Mouse (Mus musculus): Measurements from ENCODE around the gene Cltb. TPM values are rescaled to one million over a fixed set of nuclear protein-coding genes. Genes with fewer than 3 reads are reported as not detected.

Gene Cltb
- total and polyA plus RNA-seq, 2 experiments from 2014 or later = 32.1 to 66.0 TPM

DNA sequence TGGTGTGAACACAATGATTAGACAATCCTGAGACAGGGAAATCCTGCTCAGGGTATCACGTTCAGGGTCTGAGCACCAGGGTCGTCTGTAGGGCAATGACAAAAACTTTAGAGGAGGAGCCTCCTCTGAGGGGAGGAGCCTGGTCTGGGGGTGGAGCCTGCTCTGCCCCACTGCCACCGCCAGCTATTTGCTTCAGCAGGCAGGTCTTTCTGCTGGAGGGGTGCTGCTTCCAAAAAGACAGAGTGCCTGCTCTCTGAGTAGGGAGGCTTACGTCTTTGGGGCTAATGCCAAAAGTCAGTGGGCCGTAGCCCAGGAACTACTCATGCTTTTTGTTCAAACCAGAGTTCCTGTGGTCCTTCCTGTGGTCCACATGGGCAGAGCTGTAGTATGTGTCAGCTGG, 42.8 kb downstream of the Cltb start:
- H3K9me3 ChIP-seq (replicated peaks; ENCODE audit: control insufficient read depth, low read length) = no peaks in the 10 kb centered on the region
- no peak for ATAC-seq (ENCODE audit: insufficient read depth, low read depth)
- no peak overlapping the region for H3K27ac ChIP-seq (ENCODE audit: low read depth)
- no peak for DNase-seq (ENCODE audit: low spot score)
- TF ChIP-seq EP300 (IDR thresholded peaks at IDR 0.05; ENCODE audit: low read depth) (no peak), CTCF (IDR thresholded peaks at IDR 0.05; ENCODE audit: low read depth) (no peak)
- H3K4me1 ChIP-seq (ENCODE audit: control insufficient read depth, insufficient read depth) = peaks cover 3% of the 10 kb centered on the region; the same call in 1 of the 2 replicates
- H3K36me3 ChIP-seq (replicated peaks; ENCODE audit: control insufficient read depth, insufficient read depth, low read length) = no peaks in the 10 kb centered on the region
- H3K4me3 ChIP-seq (ENCODE audit: low read depth, low read length) = no peak overlapping the region
- H3K9ac ChIP-seq (replicated peaks; ENCODE audit: low read depth, low read length) = no peak overlapping the region
- no peaks in the 10 kb centered on the region for H3K27me3 ChIP-seq (ENCODE audit: control insufficient read depth, insufficient read depth, low read length)
- 54% methylated on average over 5 of the region's 5 CpGs for WGBS
- no peak overlapping the region for H3K4me2 ChIP-seq (ENCODE audit: low read depth, low read length)

- WGBS = 54% methylated on average over 8 of the region's 8 CpGs
- Histone ChIP-seq H3K27ac (ENCODE audit: low read depth) (0 out of 2 replicates have a peak overlapping the region, but pooled peaks have one; percentile 15), H3K9me3 (replicated peaks; ENCODE audit: control insufficient read depth, low read length) (no peaks in the 10 kb centered on the region), H3K36me3 (replicated peaks; ENCODE audit: control insufficient read depth, insufficient read depth, low read length) (peaks cover 10% of the 10 kb centered on the region), H3K4me3 (ENCODE audit: low read depth, low read length) (peak overlapping the region; percentile 85), H3K4me2 (ENCODE audit: low read depth, low read length) (peak overlapping the region; percentile 73), H3K27me3 (ENCODE audit: control insufficient read depth, insufficient read depth, low read length) (no peaks in the 10 kb centered on the region), H3K9ac (replicated peaks; ENCODE audit: low read depth, low read length) (no peak overlapping the region), H3K4me1 (ENCODE audit: control insufficient read depth, insufficient read depth) (peaks cover 3% of the 10 kb centered on the region; the same call in 1 of the 2 replicates)
- ATAC-seq (ENCODE audit: insufficient read depth, low read depth) (peak; percentile 45), DNase-seq (ENCODE audit: low spot score) (peak; percentile 40)
- TF ChIP-seq EP300 (IDR thresholded peaks at IDR 0.05; ENCODE audit: low read depth) (no peak), CTCF (IDR thresholded peaks at IDR 0.05; ENCODE audit: low read depth) (peak; percentile 43)
These were observed 45.4 kb downstream of the Cltb start for GRCm38 (mm10) chr13:54565594-54566345.

GRCm38 (mm10) chr13:54565201-54565581, 46.0 kb downstream of the Cltb start, which contains the start of gene 4833439L19Rik:
Gene 4833439L19Rik, minus strand, starts transcription at chr13:54565435.
- H3K9me3 ChIP-seq (replicated peaks; ENCODE audit: control insufficient read depth, low read length) = no peaks in the 10 kb centered on the region
- H3K27me3 ChIP-seq (ENCODE audit: control insufficient read depth, insufficient read depth, low read length) = no peaks in the 10 kb centered on the region
- H3K27ac ChIP-seq (ENCODE audit: low read depth) = peak within 1 kb of the TSS; percentile 60; the same call in 1 of the 2 replicates
- peak within 1 kb of the TSS; percentile 73 for H3K4me2 ChIP-seq (ENCODE audit: low read depth, low read length)
- H3K36me3 ChIP-seq (replicated peaks; ENCODE audit: control insufficient read depth, insufficient read depth, low read length) = peaks cover 16% of the 10 kb centered on the region
- peak within 1 kb of the TSS; percentile 93 for H3K9ac ChIP-seq (replicated peaks; ENCODE audit: low read depth, low read length)
- peak; percentile 95 for DNase-seq (ENCODE audit: low spot score)
- WGBS = under 1% methylated on average over 27 of the region's 27 CpGs
- no peak for TF ChIP-seq CTCF (IDR thresholded peaks at IDR 0.05; ENCODE audit: low read depth)
- TF ChIP-seq EP300 (IDR thresholded peaks at IDR 0.05; ENCODE audit: low read depth) = peak; percentile 80; the same call in 1 of the 2 replicates
- peak within 1 kb of the TSS; percentile 85 for H3K4me3 ChIP-seq (ENCODE audit: low read depth, low read length)
- ATAC-seq (ENCODE audit: insufficient read depth, low read depth) = peak; percentile 97
- peaks cover 3% of the 10 kb centered on the region; the same call in 1 of the 2 replicates for H3K4me1 ChIP-seq (ENCODE audit: control insufficient read depth, insufficient read depth)

DNA sequence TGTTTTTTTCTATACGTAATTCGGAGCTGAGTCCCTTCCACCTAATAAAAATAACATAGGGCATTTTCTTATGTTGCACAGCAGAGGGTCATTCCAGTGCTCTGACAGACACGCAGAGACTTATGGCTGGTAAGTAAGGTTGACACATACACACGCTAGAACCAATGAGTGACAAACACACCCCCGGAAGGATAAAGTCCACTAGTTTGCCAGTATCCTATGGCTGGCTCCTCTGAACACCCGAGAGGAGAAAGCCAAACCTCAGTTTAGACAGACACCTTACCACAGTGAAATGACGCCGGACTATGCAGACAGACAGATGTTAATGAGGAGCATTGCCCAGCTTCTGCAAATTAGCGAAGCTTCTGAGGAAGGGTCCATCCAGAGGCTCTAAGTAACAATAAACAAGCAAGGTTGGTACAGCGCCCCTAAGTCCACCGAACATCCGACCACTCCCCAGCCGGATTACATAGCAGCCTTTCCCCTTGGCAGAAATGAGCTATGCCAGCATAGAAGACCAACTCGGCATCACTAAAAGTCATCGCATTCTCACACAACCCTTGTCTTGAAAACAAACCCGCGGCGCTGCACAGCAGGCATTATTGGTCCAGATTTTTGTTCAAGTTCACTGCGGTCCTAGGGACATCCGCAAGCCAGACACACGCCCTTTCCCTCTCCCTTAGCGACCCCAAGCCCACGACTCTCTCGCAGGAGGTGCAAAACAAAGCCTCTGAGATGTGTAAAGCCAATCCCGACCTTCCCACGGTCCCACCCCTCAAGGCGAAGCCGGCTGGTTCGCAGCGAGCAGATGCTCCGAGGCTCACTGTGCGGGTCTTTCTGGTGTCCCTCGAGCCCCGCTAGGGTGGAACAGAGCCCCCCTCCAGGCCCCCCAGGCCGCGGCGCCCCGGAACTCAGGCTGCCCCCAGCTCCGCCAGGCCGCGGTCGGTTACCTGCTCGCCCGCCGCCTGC, 46.6 kb downstream of the Cltb start:
- Histone ChIP-seq H3K9ac (replicated peaks; ENCODE audit: low read depth, low read length) (peak overlapping the region; percentile 93), H3K36me3 (replicated peaks; ENCODE audit: control insufficient read depth, insufficient read depth, low read length) (peaks cover 22% of the 10 kb centered on the region), H3K4me2 (ENCODE audit: low read depth, low read length) (peak overlapping the region; percentile 73), H3K4me3 (ENCODE audit: low read depth, low read length) (peak overlapping the region; percentile 85), H3K27ac (ENCODE audit: low read depth) (peak overlapping the region; percentile 60; the same call in 1 of the 2 replicates), H3K4me1 (ENCODE audit: control insufficient read depth, insufficient read depth) (peaks cover 3% of the 10 kb centered on the region; the same call in 1 of the 2 replicates), H3K27me3 (ENCODE audit: control insufficient read depth, insufficient read depth, low read length) (no peaks in the 10 kb centered on the region), H3K9me3 (replicated peaks; ENCODE audit: control insufficient read depth, low read length) (no peaks in the 10 kb centered on the region)
- whole genome bisulfite sequencing = 10% methylated on average over 45 of the region's 45 CpGs
- ATAC-seq (ENCODE audit: insufficient read depth, low read depth) = peak; percentile 44
- DNase-seq (ENCODE audit: low spot score) = no peak
- no peak for TF ChIP-seq CTCF (IDR thresholded peaks at IDR 0.05; ENCODE audit: low read depth)
- no peak for TF ChIP-seq EP300 (IDR thresholded peaks at IDR 0.05; ENCODE audit: low read depth)

GRCm38 (mm10) chr13:54562562-54562961, 48.6 kb downstream of the Cltb start:
- Histone ChIP-seq H3K4me1 (ENCODE audit: control insufficient read depth, insufficient read depth) (peaks cover 3% of the 10 kb centered on the region; the same call in 1 of the 2 replicates), H3K9me3 (replicated peaks; ENCODE audit: control insufficient read depth, low read length) (no peaks in the 10 kb centered on the region), H3K9ac (replicated peaks; ENCODE audit: low read depth, low read length) (no peak overlapping the region), H3K4me2 (ENCODE audit: low read depth, low read length) (no peak overlapping the region), H3K36me3 (replicated peaks; ENCODE audit: control insufficient read depth, insufficient read depth, low read length) (peaks cover 42% of the 10 kb centered on the region), H3K27me3 (ENCODE audit: control insufficient read depth, insufficient read depth, low read length) (no peaks in the 10 kb centered on the region), H3K4me3 (ENCODE audit: low read depth, low read length) (no peak overlapping the region), H3K27ac (ENCODE audit: low read depth) (no peak overlapping the region)
- ATAC-seq (ENCODE audit: insufficient read depth, low read depth) (no peak), DNase-seq (ENCODE audit: low spot score) (no peak)
- 67% methylated on average over 7 of the region's 7 CpGs for WGBS
- TF ChIP-seq EP300 (IDR thresholded peaks at IDR 0.05; ENCODE audit: low read depth) = no peak
- no peak for TF ChIP-seq CTCF (IDR thresholded peaks at IDR 0.05; ENCODE audit: low read depth)

Measured in heart, postnatal 0 days (tissue).